ENCODE assay signal across 7 mouse cellular contexts in the genomic region with DNA sequence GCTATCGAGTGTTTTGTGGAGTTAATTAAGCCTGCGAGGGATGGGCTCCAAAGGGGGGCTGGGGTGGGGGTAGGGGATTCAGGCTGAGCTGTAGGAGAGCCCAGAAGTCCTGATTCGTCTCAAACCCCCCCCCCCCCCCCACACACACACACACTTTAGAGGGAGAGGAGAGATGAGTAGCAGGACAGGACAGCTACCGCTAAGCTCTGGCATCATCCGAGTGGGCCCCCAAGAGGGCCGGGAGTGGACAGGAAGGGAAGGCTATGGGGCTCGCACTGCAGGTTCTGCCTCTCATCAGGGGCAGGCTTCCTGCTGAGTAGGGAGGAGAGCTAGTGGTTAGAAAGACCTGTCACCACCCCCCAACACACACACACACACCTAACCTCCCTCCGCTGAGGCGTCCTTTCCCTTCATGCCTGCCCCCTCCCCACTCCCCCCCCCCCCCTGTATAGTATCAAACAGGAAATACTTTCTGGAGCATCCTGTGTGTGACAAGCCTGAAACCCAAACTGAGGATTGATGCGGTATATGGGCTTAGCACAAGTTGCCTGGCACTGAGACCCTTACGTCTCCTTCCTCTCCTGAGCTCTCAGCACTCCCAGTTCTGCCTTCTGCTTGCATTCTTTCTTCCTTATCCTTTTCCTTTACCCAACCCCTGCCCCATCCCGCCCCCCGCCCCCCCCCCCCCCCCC.
DNase-seq lines count a peak whose midpoint lies in the region; ATAC-seq and TF ChIP-seq lines count a peak whose summit lies in the region.

No protein-coding gene starts in this region.

- H3K9me3 ChIP-seq in megakaryocyte, embryonic 14.5 days = no peaks in the 10 kb centered on the region
- H3K9me3 ChIP-seq in embryonic facial prominence, embryonic 15.5 days (replicated peaks) = no peaks in the 10 kb centered on the region
- no peaks in the 10 kb centered on the region for H3K9me3 ChIP-seq in intestine, postnatal 0 days (ENCODE audit: control insufficient read depth)
- no peaks in the 10 kb centered on the region for H3K9me3 ChIP-seq in stomach, embryonic 15.5 days

- TF ChIP-seq CTCF in intestine, postnatal 0 days (IDR thresholded peaks at IDR 0.05; ENCODE audit: low read depth) = no peak

- peak overlapping the region; percentile 59 for H3K4me2 ChIP-seq in embryonic facial prominence, embryonic 15.5 days (replicated peaks)
- H3K4me2 ChIP-seq in intestine, postnatal 0 days (replicated peaks; ENCODE audit: low read depth) = peak overlapping the region; percentile 51
- H3K4me2 ChIP-seq in stomach, embryonic 15.5 days = peak overlapping the region; percentile 53

- peaks cover 12% of the 10 kb centered on the region for H3K27me3 ChIP-seq in megakaryocyte, embryonic 14.5 days (replicated peaks)
- H3K27me3 ChIP-seq in embryonic facial prominence, embryonic 15.5 days = no peaks in the 10 kb centered on the region
- H3K27me3 ChIP-seq in intestine, postnatal 0 days (replicated peaks; ENCODE audit: control insufficient read depth, insufficient read depth, low read length) = 0 out of 2 replicates have a peak, but pooled peaks cover 3% of the 10 kb centered on the region
- H3K27me3 ChIP-seq in stomach, embryonic 15.5 days (replicated peaks) = no peaks in the 10 kb centered on the region

- H3K4me1 ChIP-seq in megakaryocyte, embryonic 14.5 days = peaks cover 22% of the 10 kb centered on the region
- peaks cover 13% of the 10 kb centered on the region for H3K4me1 ChIP-seq in embryonic facial prominence, embryonic 15.5 days
- no peaks in the 10 kb centered on the region for H3K4me1 ChIP-seq in intestine, postnatal 0 days (replicated peaks; ENCODE audit: control insufficient read depth, insufficient read depth, low read length)
- peaks cover 8% of the 10 kb centered on the region; the same call in 1 of the 2 replicates for H3K4me1 ChIP-seq in stomach, embryonic 15.5 days

- WGBS in embryonic facial prominence, embryonic 15.5 days = 1% methylated on average over 12 of the region's 13 CpGs
- 6% methylated on average over 11 of the region's 13 CpGs for WGBS in intestine, postnatal 0 days
- WGBS in stomach, embryonic 15.5 days = 2% methylated on average over 12 of the region's 13 CpGs

- DNase-seq in left cerebral cortex, postnatal 14 days (ENCODE audit: low spot score in 2 of 2) = no peak
- DNase-seq in urinary bladder, adult 2 months (ENCODE audit: low spot score) = no peak

- no peak overlapping the region for H3K9ac ChIP-seq in embryonic facial prominence, embryonic 15.5 days
- no peak overlapping the region for H3K9ac ChIP-seq in intestine, postnatal 0 days (ENCODE audit: low read depth, low read length)
- H3K9ac ChIP-seq in stomach, embryonic 15.5 days = no peak overlapping the region

- H3K4me3 ChIP-seq in megakaryocyte, embryonic 14.5 days (replicated peaks) = peak overlapping the region; percentile 82
- H3K4me3 ChIP-seq in embryonic facial prominence, embryonic 15.5 days (replicated peaks) = peak overlapping the region; percentile 30
- no peak overlapping the region for H3K4me3 ChIP-seq in intestine, postnatal 0 days (ENCODE audit: low read depth, low read length)
- peak overlapping the region; percentile 6; the same call in 1 of the 2 replicates for H3K4me3 ChIP-seq in stomach, embryonic 15.5 days (replicated peaks)

- no peaks in the 10 kb centered on the region for H3K36me3 ChIP-seq in megakaryocyte, embryonic 14.5 days (replicated peaks; ENCODE audit: low read length)
- H3K36me3 ChIP-seq in embryonic facial prominence, embryonic 15.5 days = no peaks in the 10 kb centered on the region
- H3K36me3 ChIP-seq in intestine, postnatal 0 days (ENCODE audit: control insufficient read depth, insufficient read depth) = no peaks in the 10 kb centered on the region
- H3K36me3 ChIP-seq in stomach, embryonic 15.5 days = no peaks in the 10 kb centered on the region

- intact Hi-C loops in left cerebral cortex, postnatal 14 days (cut with DNase I) = no loop called here

- H3K27ac ChIP-seq in embryonic facial prominence, embryonic 15.5 days (replicated peaks) = no peak overlapping the region
- no peak overlapping the region for H3K27ac ChIP-seq in intestine, postnatal 0 days (ENCODE audit: low read depth, low read length)
- no peak overlapping the region for H3K27ac ChIP-seq in stomach, embryonic 15.5 days

- ATAC-seq in megakaryocyte, adult 5-6 weeks (ENCODE audit: poor library complexity, severe bottlenecking) = no peak
- peak; percentile 19; the same call in 1 of the 2 replicates for ATAC-seq in embryonic facial prominence, embryonic 15.5 days (ENCODE audit: insufficient number of reproducible peaks, low FRiP score, low TSS enrichment, low read depth)
- no peak for ATAC-seq in intestine, postnatal 0 days
- peak; percentile 31; the same call in 1 of the 2 replicates for ATAC-seq in stomach, embryonic 15.5 days (ENCODE audit: insufficient read depth, low FRiP score, low read depth)

Comparison
In these comparisons a context has a peak if more than half of its experiments do, and no peak if none do; other contexts are left out.
1. ATAC-seq: peak in embryonic facial prominence, embryonic 15.5 days (single experiment) and stomach, embryonic 15.5 days (single experiment); none in megakaryocyte, adult 5-6 weeks (single experiment) and intestine, postnatal 0 days (single experiment).
2. Peak in every context shown above with its lines, with median percentiles within 50 percentile points of each other: H3K4me2 ChIP-seq.